Mouse (Mus musculus): ENCODE measurements around the gene Espnl. TPM values are rescaled to one million over a fixed set of nuclear protein-coding genes. Genes with fewer than 3 reads are reported as not detected.

The Espnl gene
- total RNA-seq, 2 experiments from 2014 or later, result 0.10 TPM; not detected in 1

DNA sequence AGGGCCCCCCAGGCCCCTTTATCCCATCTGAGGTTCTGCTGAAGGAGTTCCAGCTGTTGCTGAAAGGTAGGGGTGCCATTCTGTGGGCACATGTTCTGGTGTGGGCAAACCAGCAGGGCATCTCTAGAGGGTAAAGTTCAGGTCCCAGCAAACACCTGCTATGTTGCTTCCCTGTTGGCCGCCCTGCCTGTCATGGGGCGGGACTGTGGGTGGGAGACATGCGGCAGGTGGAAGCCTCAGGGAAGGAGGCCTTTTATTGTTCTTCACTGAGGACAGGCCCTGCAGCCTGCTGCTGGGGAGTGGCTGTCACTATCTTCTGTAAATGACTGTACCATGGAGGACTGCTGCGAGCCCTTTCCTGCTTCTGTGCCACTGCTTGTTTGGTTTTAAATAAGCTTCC lies 47.5 kb downstream of the Espnl start:
- DNase-seq, result no peak
- intact Hi-C loops (cut with DNase I), result no loop called here

DNA sequence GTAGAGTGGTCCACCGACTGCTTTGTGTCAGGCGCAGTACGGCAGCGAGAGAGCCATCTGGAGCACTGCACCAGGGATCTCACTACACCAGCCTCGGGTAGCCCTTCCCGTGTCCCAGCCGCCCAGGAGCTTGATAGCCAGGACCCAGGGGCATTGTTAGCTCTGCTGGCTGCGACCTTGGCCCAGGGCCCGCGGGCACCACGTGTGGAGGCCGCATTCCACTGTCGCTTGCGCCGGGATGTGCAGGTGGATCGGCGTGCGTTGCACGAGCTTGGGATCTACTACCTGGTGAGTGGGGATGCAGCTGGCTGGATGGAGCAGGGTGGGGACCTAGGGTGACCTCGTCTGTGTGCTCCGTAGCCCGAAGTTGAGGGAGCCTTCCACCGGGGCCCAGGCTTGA lies 48.2 kb downstream of the Espnl start:
- intact Hi-C loops (cut with DNase I), result no loop called here

GRCm38 (mm10) chr1:91373414-91373835 lies 51.5 kb downstream of the Espnl start:
- intact Hi-C loops (cut with DNase I), result no loop called here
- no peak for DNase-seq

More for the DNA sequence above, 48.2 kb downstream of the Espnl start:
- DNase-seq, result peak; percentile 35 to 39

- intact Hi-C loops (cut with DNase I), result loop anchor here (2.0 to 5.0 kb wide), 2 partner anchors 34 to 263 kb away; no protein-coding TSS in a partner anchor
- DNase-seq, result peak; percentile 82 to 88
These were observed 58.7 kb downstream of the Espnl start for GRCm38 (mm10) chr1:91380453-91381090.

DNA sequence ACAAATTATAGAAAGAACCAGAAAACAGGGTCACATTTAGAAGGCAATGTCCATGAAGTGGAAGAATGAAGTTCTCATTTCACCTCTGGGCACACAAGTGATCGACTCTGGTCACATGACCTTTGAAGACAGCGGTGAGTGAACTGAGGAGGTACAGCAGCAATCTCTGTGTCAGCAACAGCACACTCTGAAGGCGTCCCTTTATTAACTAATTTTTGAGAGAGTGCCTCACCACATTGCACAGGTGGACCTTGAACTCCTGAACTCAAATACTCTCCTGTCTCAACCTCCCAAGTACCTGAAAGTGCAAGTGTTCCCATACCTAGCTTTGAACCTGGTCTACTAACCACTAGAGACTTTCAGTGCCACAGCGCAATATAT lies 59.2 kb downstream of the Espnl start:
- intact Hi-C loops (cut with DNase I), result loop anchor here (2.0 to 5.0 kb wide), 2 partner anchors 34 to 264 kb away; no protein-coding TSS in a partner anchor
- no peak for DNase-seq

DNA sequence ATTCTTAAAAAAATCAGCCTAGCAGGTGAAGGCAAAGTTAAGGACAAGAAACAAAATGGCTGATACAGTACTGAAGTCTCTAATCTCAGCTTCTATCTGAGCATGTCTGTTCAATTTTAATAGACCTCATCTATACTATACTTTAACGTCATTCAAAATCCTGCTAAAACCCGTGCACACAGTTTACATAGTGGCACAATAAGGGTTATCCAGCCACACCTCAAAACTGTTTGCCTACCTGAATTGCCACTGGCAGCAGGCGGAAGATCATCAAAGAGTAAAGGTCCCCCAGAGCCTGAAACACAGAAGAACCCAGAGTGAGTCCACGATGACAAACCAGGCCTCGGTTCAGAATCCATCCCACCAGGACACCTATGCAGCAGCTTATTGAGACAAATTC lies 68.5 kb downstream of the Espnl start:
- DNase-seq, result no peak
- intact Hi-C loops (cut with DNase I), result no loop called here

GRCm38 (mm10) chr1:91397927-91398259 lies 76.0 kb downstream of the Espnl start:
- peak in 1 of 2 experiments; percentile 16 for DNase-seq
- intact Hi-C loops (cut with DNase I), result no loop called here

Other genes starting within 250 kb of the Espnl start
- gene Rbm44, start 177.0 kb upstream of the Espnl start, total RNA-seq (2021), result under 1 TPM; 0.45 to 0.50 TPM
- gene Ramp1, start 142.3 kb upstream of the Espnl start, total RNA-seq (2021), result 10 to 100 TPM; 20.0 to 20.2 TPM
- 10 to 100 TPM; 54.8 to 60.2 TPM for gene Ube2f, start 71.8 kb upstream of the Espnl start, total RNA-seq (2021)
- gene Scly, start 23.7 kb upstream of the Espnl start, total RNA-seq (2021), result 10 to 100 TPM; 13.7 TPM
- gene Klhl30, start 28.9 kb downstream of the Espnl start, total RNA-seq (2021), result 10 to 100 TPM; 42.8 to 60.1 TPM
- under 1 TPM; 0.32 to 0.45 TPM for gene Erfe, start 44.4 kb downstream of the Espnl start, total RNA-seq (2021)
- 10 to 100 TPM; 48.5 to 54.9 TPM for gene Ilkap, start 76.7 kb downstream of the Espnl start, total RNA-seq (2021)
- gene Hes6, start 92.0 kb downstream of the Espnl start, total RNA-seq (2021), result 10 to 100 TPM; 22.2 to 25.0 TPM
- gene Per2, start 137.2 kb downstream of the Espnl start, total RNA-seq (2021), result 10 to 100 TPM in 1 of 2 experiments, 1 to 10 TPM in 1; 7.5 to 21.1 TPM
- 1 to 10 TPM; 4.4 to 5.3 TPM for gene Traf3ip1, start 172.6 kb downstream of the Espnl start, total RNA-seq (2021)
- gene Asb1, start 218.5 kb downstream of the Espnl start, total RNA-seq (2021), result 10 to 100 TPM; 17.6 to 19.4 TPM

All from heart, postnatal 10 days (tissue).